Mouse (Mus musculus): ENCODE measurements around the gene Clec5a. TPM values are rescaled to one million over a fixed set of nuclear protein-coding genes. Genes with fewer than 3 reads are reported as not detected.

Clec5a gene
- polyA plus RNA-seq, 1 experiment from 2014 or later, result 0.27 TPM

DNA sequence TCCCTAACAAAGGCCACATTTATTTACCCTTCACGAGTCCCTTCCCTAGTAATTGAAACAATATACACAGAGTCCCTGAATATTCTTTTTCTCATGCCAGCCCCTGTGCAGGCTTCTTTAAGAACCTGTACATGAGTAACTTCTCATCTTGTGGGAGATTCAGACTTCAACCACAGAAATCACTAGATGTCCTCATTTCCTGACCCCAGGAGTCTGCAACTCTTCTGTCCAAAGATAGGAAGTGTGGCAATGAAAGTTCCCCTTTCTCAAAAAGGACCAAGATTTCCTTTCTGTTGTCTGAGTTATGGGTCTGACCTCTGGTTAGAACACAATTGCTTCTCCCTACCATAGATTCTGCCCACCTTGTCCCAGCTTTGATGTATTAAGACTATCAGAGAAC lies 9.3 kb downstream of the Clec5a start:
- H3K9ac ChIP-seq, result no peak overlapping the region
- H3K9me3 ChIP-seq, result no peaks in the 10 kb centered on the region
- H3K4me3 ChIP-seq, result no peak overlapping the region
- WGBS, result 92% methylated on average over 1 of the region's 1 CpGs
- no peaks in the 10 kb centered on the region for H3K36me3 ChIP-seq
- no peak for ATAC-seq (ENCODE audit: low FRiP score, low read depth)
- no peak overlapping the region for H3K27ac ChIP-seq (replicated peaks)
- no peak overlapping the region for H3K4me2 ChIP-seq
- H3K4me1 ChIP-seq (replicated peaks), result no peaks in the 10 kb centered on the region
- no peaks in the 10 kb centered on the region for H3K27me3 ChIP-seq

DNA sequence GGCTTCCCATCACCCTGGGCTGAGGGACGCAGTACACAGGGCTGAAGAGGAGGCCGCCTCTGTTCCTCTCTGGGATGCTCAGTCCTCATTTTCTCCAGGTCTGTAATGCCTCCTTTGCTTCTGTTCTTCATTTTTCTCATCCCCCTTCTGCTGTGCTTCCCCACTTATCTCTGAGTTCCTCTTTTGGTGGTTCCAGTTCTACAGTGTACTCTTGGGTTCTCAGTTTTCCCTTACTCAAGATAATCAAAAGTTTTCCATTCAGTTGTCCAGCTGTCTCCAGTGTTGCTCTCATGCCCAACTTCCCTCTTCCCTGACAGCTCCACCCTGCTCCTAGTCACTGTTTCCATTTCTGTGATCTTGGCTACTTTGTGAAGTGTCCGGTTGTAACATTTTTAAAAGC lies 12.0 kb downstream of the Clec5a start:
- Histone ChIP-seq H3K27ac (replicated peaks) (no peak overlapping the region), H3K9ac (no peak overlapping the region), H3K36me3 (no peaks in the 10 kb centered on the region), H3K4me3 (no peak overlapping the region), H3K9me3 (no peaks in the 10 kb centered on the region), H3K4me2 (no peak overlapping the region), H3K27me3 (no peaks in the 10 kb centered on the region), H3K4me1 (replicated peaks) (no peaks in the 10 kb centered on the region)
- WGBS, result 90% methylated on average over 3 of the region's 3 CpGs
- ATAC-seq (ENCODE audit: low FRiP score, low read depth), result no peak

DNA sequence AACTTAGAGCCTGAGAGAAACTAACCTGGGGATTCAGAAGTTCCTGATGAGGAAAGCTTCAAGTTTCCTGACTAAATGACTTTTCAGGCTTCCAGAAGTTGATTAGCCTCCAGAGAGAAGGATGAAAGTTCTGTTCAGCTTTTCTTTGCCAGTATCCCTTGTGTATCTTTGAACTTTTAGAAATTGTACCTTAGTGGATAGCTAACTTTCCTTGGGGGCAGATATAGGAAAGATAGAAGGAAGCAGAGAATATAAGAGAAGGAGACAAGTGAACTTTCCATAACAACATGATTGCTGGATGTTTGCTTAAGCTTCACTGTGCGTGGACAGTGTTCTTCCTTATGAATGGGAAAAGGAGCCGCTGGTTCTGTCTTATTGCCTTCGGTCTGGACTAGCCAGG lies 16.4 kb downstream of the Clec5a start, which contains the start of gene Olfr460:
TSS of gene Olfr460 (plus strand) at position 301 of the 400 bp plus-strand sequence.
- Histone ChIP-seq H3K36me3 (no peaks in the 10 kb centered on the region), H3K27ac (replicated peaks) (no peak within 1 kb of the TSS), H3K9me3 (no peaks in the 10 kb centered on the region), H3K4me3 (no peak within 1 kb of the TSS), H3K4me1 (replicated peaks) (no peaks in the 10 kb centered on the region), H3K27me3 (no peaks in the 10 kb centered on the region), H3K9ac (no peak within 1 kb of the TSS), H3K4me2 (no peak within 1 kb of the TSS)
- 91% methylated on average over 3 of the region's 3 CpGs for WGBS
- no peak for ATAC-seq (ENCODE audit: low FRiP score, low read depth)

DNA sequence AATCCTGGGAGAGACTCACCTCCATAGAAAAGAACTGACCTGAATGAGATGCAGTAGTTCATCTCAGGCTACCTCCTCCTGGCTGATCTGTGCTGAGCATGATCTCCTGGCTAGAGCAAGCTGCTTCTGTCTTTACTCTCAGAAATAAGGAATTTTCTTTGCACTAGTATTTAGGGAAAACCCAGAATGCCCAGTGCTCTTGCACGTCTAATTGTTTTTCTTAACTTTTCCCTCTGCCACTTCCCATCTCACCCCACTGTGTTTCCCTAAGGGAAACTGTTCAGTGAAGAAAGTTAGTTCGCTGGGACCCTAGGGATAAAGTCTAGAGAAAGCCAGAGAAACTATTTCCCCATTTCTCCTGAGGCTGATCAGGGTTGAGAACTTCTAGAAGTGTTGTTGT lies 30.7 kb downstream of the Clec5a start, which contains the start of gene Olfr461:
TSS of gene Olfr461 (minus strand) at position 101 of the 400 bp plus-strand sequence.
- 92% methylated on average over 2 of the region's 2 CpGs for WGBS
- no peak within 1 kb of the TSS for H3K4me3 ChIP-seq
- H3K4me1 ChIP-seq (replicated peaks), result no peaks in the 10 kb centered on the region
- no peaks in the 10 kb centered on the region for H3K9me3 ChIP-seq
- no peak within 1 kb of the TSS for H3K4me2 ChIP-seq
- ATAC-seq (ENCODE audit: low FRiP score, low read depth), result no peak
- no peaks in the 10 kb centered on the region for H3K36me3 ChIP-seq
- H3K27ac ChIP-seq (replicated peaks), result no peak within 1 kb of the TSS
- H3K27me3 ChIP-seq, result no peaks in the 10 kb centered on the region
- H3K9ac ChIP-seq, result no peak within 1 kb of the TSS

DNA sequence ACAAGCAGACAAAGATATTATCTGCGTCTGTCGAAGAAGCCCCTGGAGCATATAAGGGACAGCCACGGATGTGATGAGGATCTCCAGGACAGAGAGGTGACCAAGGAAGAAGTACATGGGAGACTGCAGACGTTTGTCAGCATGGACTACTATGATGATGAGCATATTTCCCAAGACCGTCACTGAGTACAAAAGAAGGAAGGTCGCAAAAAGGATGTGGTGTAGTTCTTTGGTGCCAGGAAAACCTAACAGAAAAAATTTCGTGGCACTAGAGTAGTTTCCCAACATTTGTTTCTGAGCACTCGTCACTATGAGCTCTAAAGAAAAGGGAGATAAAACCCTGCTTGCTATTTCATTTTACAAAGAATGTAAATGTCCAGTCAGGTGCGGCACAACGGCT lies 40.9 kb downstream of the Clec5a start:
- Histone ChIP-seq H3K9me3 (no peaks in the 10 kb centered on the region), H3K9ac (no peak overlapping the region), H3K36me3 (no peaks in the 10 kb centered on the region), H3K27me3 (no peaks in the 10 kb centered on the region), H3K27ac (replicated peaks) (no peak overlapping the region), H3K4me1 (replicated peaks) (no peaks in the 10 kb centered on the region), H3K4me3 (no peak overlapping the region), H3K4me2 (no peak overlapping the region)
- ATAC-seq (ENCODE audit: low FRiP score, low read depth), result no peak
- 83% methylated on average over 10 of the region's 10 CpGs for WGBS

Other genes starting within 250 kb of the Clec5a start
- 15.9 and 16.9 TPM in 2 replicates for gene E330009J07Rik, start 149.7 kb downstream of the Clec5a start, polyA plus RNA-seq (2015; fragmentation: Nextera tagmentation; extraction: Ambion mirVana)
- gene Wee2, start 146.7 kb downstream of the Clec5a start, polyA plus RNA-seq (2015; fragmentation: Nextera tagmentation; extraction: Ambion mirVana), result 0.18 and 0.33 TPM in 2 replicates
- 96.6 and 103 TPM in 2 replicates for gene Ssbp1, start 114.5 kb downstream of the Clec5a start, polyA plus RNA-seq (2015; fragmentation: Nextera tagmentation; extraction: Ambion mirVana)
- not detected in 2 replicates for gene Tas2r137, start 94.6 kb downstream of the Clec5a start, polyA plus RNA-seq (2015; fragmentation: Nextera tagmentation; extraction: Ambion mirVana)
- gene Tas2r108, start 92.3 kb downstream of the Clec5a start, polyA plus RNA-seq (2015; fragmentation: Nextera tagmentation; extraction: Ambion mirVana), result 0.14 TPM in 1 of 2 replicates, not detected in the other
- gene Prss37, start 66.3 kb downstream of the Clec5a start, polyA plus RNA-seq (2015; fragmentation: Nextera tagmentation; extraction: Ambion mirVana), result not detected in 2 replicates
- 0.10 and 0.21 TPM in 2 replicates for gene Olfr461, start 30.8 kb downstream of the Clec5a start, polyA plus RNA-seq (2015; fragmentation: Nextera tagmentation; extraction: Ambion mirVana)
- not detected in 2 replicates for gene Olfr460, start 16.3 kb downstream of the Clec5a start, polyA plus RNA-seq (2015; fragmentation: Nextera tagmentation; extraction: Ambion mirVana)
- gene Tas2r138, start 27.5 kb upstream of the Clec5a start, polyA plus RNA-seq (2015; fragmentation: Nextera tagmentation; extraction: Ambion mirVana), result not detected in 2 replicates
- 0.13 and 0.16 TPM in 2 replicates for gene Mgam, start 43.0 kb upstream of the Clec5a start, polyA plus RNA-seq (2015; fragmentation: Nextera tagmentation; extraction: Ambion mirVana)